Mouse (Mus musculus): ENCODE results near the gene Hoxd8. TPM values are rescaled to one million over a fixed set of nuclear protein-coding genes. Genes with fewer than 3 reads are reported as not detected.
A peak's percentile ranks its signal among the peaks of the same experiment; 100 is the strongest.

Gene Hoxd8
- polyA plus RNA-seq, 1 experiment from 2014 or later = 3.7 TPM

- WGBS = 4% methylated on average over 12 of the region's 12 CpGs
- H3K4me1 ChIP-seq = no peaks in the 10 kb centered on the region; the same call in 1 of the 2 replicates
- H3K9ac ChIP-seq = no peak overlapping the region
- peaks cover 94% of the 10 kb centered on the region for H3K27me3 ChIP-seq
- no peaks in the 10 kb centered on the region for H3K9me3 ChIP-seq
- no peak overlapping the region for H3K27ac ChIP-seq
- no peak overlapping the region for H3K4me3 ChIP-seq
- no peaks in the 10 kb centered on the region for H3K36me3 ChIP-seq
- no peak for ATAC-seq (ENCODE audit: insufficient number of reproducible peaks, insufficient read depth, low FRiP score, low TSS enrichment, low read depth)
- no peak overlapping the region for H3K4me2 ChIP-seq
These were observed 15.4 kb upstream of the Hoxd8 start for GRCm38 (mm10) chr2:74688795-74689573.

- H3K9me3 ChIP-seq = no peaks in the 10 kb centered on the region
- under 1% methylated on average over 24 of the region's 24 CpGs for WGBS
- peaks cover 94% of the 10 kb centered on the region for H3K27me3 ChIP-seq
- H3K4me1 ChIP-seq = no peaks in the 10 kb centered on the region; the same call in 1 of the 2 replicates
- H3K36me3 ChIP-seq = no peaks in the 10 kb centered on the region
- H3K27ac ChIP-seq = no peak overlapping the region
- H3K9ac ChIP-seq = no peak overlapping the region
- H3K4me2 ChIP-seq = no peak overlapping the region
- ATAC-seq (ENCODE audit: insufficient number of reproducible peaks, insufficient read depth, low FRiP score, low TSS enrichment, low read depth) = no peak
- H3K4me3 ChIP-seq = no peak overlapping the region
These were observed 14.7 kb upstream of the Hoxd8 start for GRCm38 (mm10) chr2:74689574-74690337.

- 9% methylated on average over 8 of the region's 8 CpGs for WGBS
- no peaks in the 10 kb centered on the region for H3K9me3 ChIP-seq
- H3K4me1 ChIP-seq = no peaks in the 10 kb centered on the region; the same call in 1 of the 2 replicates
- no peak overlapping the region for H3K9ac ChIP-seq
- H3K27me3 ChIP-seq = peaks cover 94% of the 10 kb centered on the region
- H3K4me2 ChIP-seq = no peak overlapping the region
- no peak overlapping the region for H3K4me3 ChIP-seq
- ATAC-seq (ENCODE audit: insufficient number of reproducible peaks, insufficient read depth, low FRiP score, low TSS enrichment, low read depth) = no peak
- no peak overlapping the region for H3K27ac ChIP-seq
- H3K36me3 ChIP-seq = no peaks in the 10 kb centered on the region
These were observed 14.1 kb upstream of the Hoxd8 start for GRCm38 (mm10) chr2:74690338-74690716.

GRCm38 (mm10) chr2:74691022-74691951, 13.1 kb upstream of the Hoxd8 start, which contains the start of gene Hoxd10:
TSS of gene Hoxd10 (plus strand) at chr2:74691924.
- Histone ChIP-seq H3K9me3 (no peaks in the 10 kb centered on the region), H3K27me3 (peaks cover 95% of the 10 kb centered on the region), H3K36me3 (no peaks in the 10 kb centered on the region), H3K9ac (no peak within 1 kb of the TSS), H3K27ac (no peak within 1 kb of the TSS), H3K4me3 (peak within 1 kb of the TSS; percentile 5; the same call in 1 of the 2 replicates), H3K4me2 (peak within 1 kb of the TSS; percentile 32), H3K4me1 (no peaks in the 10 kb centered on the region; the same call in 1 of the 2 replicates)
- under 1% methylated on average over 56 of the region's 56 CpGs for WGBS
- ATAC-seq (ENCODE audit: insufficient number of reproducible peaks, insufficient read depth, low FRiP score, low TSS enrichment, low read depth) = no peak

DNA sequence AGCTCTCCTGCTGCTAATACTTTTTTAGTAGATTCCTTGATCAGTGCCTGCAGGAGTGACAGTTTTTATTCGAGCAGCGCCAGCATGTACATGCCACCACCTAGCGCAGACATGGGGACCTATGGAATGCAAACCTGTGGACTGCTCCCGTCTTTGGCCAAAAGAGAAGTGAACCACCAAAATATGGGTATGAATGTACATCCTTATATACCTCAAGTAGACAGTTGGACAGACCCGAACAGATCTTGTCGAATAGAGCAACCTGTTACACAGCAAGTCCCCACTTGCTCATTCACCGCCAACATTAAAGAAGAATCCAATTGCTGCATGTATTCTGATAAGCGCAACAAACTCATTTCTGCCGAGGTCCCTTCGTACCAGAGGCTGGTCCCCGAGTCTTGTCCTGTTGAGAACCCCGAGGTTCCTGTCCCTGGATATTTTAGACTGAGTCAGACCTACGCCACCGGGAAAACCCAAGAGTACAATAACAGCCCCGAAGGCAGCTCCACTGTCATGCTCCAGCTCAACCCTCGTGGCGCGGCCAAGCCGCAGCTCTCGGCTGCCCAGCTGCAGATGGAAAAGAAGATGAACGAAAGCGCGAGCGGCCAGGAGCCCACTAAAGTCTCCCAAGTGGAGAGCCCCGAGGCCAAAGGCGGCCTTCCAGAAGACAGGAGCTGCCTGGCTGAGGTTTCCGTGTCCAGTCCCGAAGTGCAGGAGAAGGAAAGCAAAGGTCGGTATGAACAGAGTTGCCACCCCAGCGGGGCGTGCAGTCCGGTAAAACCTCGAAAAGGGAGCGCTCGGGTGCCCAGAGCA, 12.2 kb upstream of the Hoxd8 start:
- H3K4me2 ChIP-seq = no peak overlapping the region
- H3K4me1 ChIP-seq = no peaks in the 10 kb centered on the region; the same call in 1 of the 2 replicates
- H3K4me3 ChIP-seq = no peak overlapping the region

DNA sequence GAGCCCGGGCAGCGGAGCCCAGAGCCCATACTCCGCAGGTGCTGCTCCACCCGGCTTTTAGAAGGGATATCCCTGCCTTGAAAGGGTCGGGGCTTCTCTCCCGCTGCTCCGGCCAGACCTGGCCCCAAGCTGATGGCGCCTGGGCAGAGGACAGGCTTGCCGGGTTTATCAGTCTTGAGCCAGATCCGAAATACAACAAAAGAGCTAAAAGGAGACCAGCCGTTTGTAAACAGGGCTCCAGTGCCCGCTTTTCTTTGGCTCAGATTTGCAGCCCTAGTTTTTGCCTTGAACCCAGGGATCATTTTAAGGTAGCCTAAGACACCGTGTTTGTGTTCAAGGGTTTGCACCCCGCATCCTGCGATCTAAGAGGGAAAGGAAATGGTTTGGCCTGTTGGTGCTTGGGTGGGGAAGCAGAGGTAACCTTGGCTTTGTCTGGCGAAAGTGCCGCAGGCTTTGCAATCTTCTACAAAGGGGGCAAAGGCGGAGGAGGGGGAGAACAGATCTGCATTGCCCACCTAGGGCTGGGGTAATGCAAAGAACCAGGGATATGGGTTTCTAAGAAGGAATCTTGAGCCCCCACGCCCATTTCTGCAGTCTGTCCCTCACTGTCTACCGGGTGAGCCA, 11.5 kb upstream of the Hoxd8 start:
- Histone ChIP-seq H3K9me3 (no peaks in the 10 kb centered on the region), H3K27ac (no peak overlapping the region), H3K36me3 (no peaks in the 10 kb centered on the region), H3K4me3 (no peak overlapping the region), H3K27me3 (peaks cover 95% of the 10 kb centered on the region), H3K9ac (no peak overlapping the region), H3K4me1 (peaks cover 5% of the 10 kb centered on the region), H3K4me2 (no peak overlapping the region)
- no peak for ATAC-seq (ENCODE audit: insufficient number of reproducible peaks, insufficient read depth, low FRiP score, low TSS enrichment, low read depth)
- 2% methylated on average over 20 of the region's 20 CpGs for WGBS

More for the DNA sequence above, 12.2 kb upstream of the Hoxd8 start:
- H3K9me3 ChIP-seq = no peaks in the 10 kb centered on the region
- H3K9ac ChIP-seq = no peak overlapping the region
- H3K27ac ChIP-seq = no peak overlapping the region
- H3K36me3 ChIP-seq = no peaks in the 10 kb centered on the region
- H3K27me3 ChIP-seq = peaks cover 95% of the 10 kb centered on the region
- no peak for ATAC-seq (ENCODE audit: insufficient number of reproducible peaks, insufficient read depth, low FRiP score, low TSS enrichment, low read depth)
- 4% methylated on average over 35 of the region's 35 CpGs for WGBS

- no peak overlapping the region for H3K4me2 ChIP-seq
- no peak overlapping the region for H3K27ac ChIP-seq
- no peaks in the 10 kb centered on the region for H3K9me3 ChIP-seq
- no peak overlapping the region for H3K9ac ChIP-seq
- ATAC-seq (ENCODE audit: insufficient number of reproducible peaks, insufficient read depth, low FRiP score, low TSS enrichment, low read depth) = no peak
- H3K4me3 ChIP-seq = no peak overlapping the region
- peaks cover 10% of the 10 kb centered on the region for H3K4me1 ChIP-seq
- peaks cover 95% of the 10 kb centered on the region for H3K27me3 ChIP-seq
- H3K36me3 ChIP-seq = no peaks in the 10 kb centered on the region
- WGBS = 3% methylated on average over 4 of the region's 4 CpGs
These were observed 11.0 kb upstream of the Hoxd8 start for GRCm38 (mm10) chr2:74693432-74693827.

DNA sequence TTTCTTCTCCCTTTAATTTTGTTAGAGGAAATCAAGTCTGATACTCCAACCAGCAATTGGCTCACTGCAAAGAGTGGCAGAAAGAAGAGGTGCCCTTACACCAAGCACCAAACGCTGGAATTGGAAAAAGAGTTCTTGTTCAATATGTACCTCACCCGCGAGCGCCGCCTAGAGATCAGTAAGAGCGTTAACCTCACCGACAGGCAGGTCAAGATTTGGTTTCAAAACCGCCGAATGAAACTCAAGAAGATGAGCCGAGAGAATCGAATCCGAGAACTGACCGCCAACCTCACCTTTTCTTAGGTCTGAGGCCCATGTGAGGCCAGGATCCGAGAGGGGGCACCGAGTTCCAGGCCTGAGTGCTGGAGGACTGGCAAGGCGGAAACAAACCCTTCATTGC, 10.3 kb upstream of the Hoxd8 start:
- no peak overlapping the region for H3K4me2 ChIP-seq
- no peak overlapping the region for H3K4me3 ChIP-seq
- WGBS = 1% methylated on average over 16 of the region's 16 CpGs
- ATAC-seq (ENCODE audit: insufficient number of reproducible peaks, insufficient read depth, low FRiP score, low TSS enrichment, low read depth) = no peak
- no peaks in the 10 kb centered on the region for H3K36me3 ChIP-seq
- no peaks in the 10 kb centered on the region for H3K9me3 ChIP-seq
- no peak overlapping the region for H3K27ac ChIP-seq
- H3K27me3 ChIP-seq = peaks cover 95% of the 10 kb centered on the region
- peaks cover 14% of the 10 kb centered on the region for H3K4me1 ChIP-seq
- H3K9ac ChIP-seq = no peak overlapping the region

DNA sequence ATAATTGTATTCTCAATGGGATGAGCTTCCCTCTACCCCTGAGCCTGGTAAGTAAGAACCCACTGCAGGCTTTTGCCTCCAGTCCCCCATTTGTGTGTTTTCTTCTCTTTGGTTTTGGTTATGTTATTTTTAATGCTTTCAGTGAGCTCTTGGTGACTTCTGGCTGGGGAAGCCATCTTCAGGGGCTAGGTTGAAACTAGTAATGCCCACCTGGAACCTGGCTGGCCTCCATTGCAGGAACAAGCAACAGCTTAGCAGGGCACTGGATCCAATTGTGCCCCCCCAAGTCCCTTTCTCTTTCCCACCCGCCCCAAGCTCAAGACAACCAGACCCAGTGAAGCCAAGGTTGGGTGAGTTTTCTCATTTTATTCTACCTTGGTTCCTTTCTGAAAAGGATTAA, 9.0 kb upstream of the Hoxd8 start:
- ATAC-seq (ENCODE audit: insufficient number of reproducible peaks, insufficient read depth, low FRiP score, low TSS enrichment, low read depth) = no peak
- no peak overlapping the region for H3K4me3 ChIP-seq
- no peak overlapping the region for H3K4me2 ChIP-seq
- WGBS = 4% methylated on average over 1 of the region's 1 CpGs
- no peaks in the 10 kb centered on the region for H3K9me3 ChIP-seq
- H3K9ac ChIP-seq = no peak overlapping the region
- H3K36me3 ChIP-seq = no peaks in the 10 kb centered on the region
- peaks cover 14% of the 10 kb centered on the region for H3K4me1 ChIP-seq
- no peak overlapping the region for H3K27ac ChIP-seq
- peaks cover 97% of the 10 kb centered on the region for H3K27me3 ChIP-seq

DNA sequence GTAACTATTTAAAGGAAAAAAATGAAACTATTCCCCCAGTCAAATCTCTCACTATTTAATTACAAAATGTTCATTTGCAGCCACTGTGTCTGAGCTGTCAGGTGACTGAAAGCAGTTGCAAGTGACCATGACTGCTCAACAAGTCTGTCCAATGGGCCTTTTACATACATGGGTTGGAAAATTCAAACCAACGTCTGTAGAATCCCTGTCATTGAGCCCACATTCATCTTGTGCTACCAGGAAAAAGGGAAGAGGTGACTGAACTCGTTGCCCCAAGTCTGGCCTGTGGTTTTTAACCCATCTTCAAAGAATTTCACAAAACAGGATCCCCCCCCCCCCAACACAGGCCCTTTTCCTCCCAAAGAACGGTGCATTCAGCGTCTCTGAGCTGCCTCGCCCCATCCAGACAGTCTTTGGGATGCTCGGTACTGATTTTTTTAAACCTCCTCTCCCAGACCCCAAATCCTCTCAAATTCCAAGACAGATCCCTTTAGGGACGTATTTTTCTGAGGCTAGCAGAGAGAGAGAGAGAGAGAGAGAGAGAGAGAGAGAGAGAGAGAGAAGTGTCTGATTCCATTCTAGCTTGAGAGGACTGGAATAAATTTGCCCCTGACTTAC, 8.5 kb upstream of the Hoxd8 start:
- Histone ChIP-seq H3K9me3 (no peaks in the 10 kb centered on the region), H3K36me3 (no peaks in the 10 kb centered on the region), H3K4me3 (no peak overlapping the region), H3K4me2 (no peak overlapping the region), H3K9ac (no peak overlapping the region), H3K27ac (no peak overlapping the region), H3K27me3 (peaks cover 100% of the 10 kb centered on the region), H3K4me1 (peaks cover 14% of the 10 kb centered on the region)
- WGBS = 2% methylated on average over 7 of the region's 7 CpGs
- ATAC-seq (ENCODE audit: insufficient number of reproducible peaks, insufficient read depth, low FRiP score, low TSS enrichment, low read depth) = no peak
